Mouse (Mus musculus): ENCODE results near the gene Gxylt2.

Gxylt2 gene

GRCm38 (mm10) chr6:100704574-100705365 lies at the start of gene Gxylt2:
Gene Gxylt2 (plus strand): TSS chr6:100704734.
- DNase-seq (ENCODE audit: low spot score) = peak; percentile 15

DNA sequence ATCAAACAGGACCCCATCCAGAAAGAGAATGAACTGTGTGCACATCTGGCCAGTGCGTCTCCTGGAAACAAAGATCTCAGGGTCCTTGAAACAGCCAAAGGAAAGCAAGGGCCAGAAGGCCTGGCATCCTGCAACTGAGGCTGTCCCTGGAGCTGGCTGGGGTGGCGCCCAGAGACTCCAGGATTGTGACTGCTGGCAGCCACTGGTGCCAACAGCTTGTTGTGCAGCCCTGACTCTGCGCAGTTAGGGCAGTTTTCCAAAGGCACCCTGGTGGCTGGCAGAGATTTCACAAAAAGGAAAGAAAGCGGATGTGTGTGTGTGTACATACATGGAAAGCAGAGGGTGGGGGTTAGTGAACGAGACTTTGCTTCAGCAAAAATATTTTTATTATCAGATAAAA lies 44.1 kb upstream of the Gxylt2 start:
- peak; percentile 79 for DNase-seq (ENCODE audit: low spot score)

- no peak for DNase-seq (ENCODE audit: low spot score)
These were observed 42.3 kb upstream of the Gxylt2 start for GRCm38 (mm10) chr6:100662224-100662623.

- no peak for DNase-seq (ENCODE audit: low spot score)
These were observed 36.9 kb upstream of the Gxylt2 start for GRCm38 (mm10) chr6:100667644-100668043.

GRCm38 (mm10) chr6:100668858-100669257 lies 35.7 kb upstream of the Gxylt2 start:
- no peak for DNase-seq (ENCODE audit: low spot score)

GRCm38 (mm10) chr6:100670370-100670841 lies 34.1 kb upstream of the Gxylt2 start:
- DNase-seq (ENCODE audit: low spot score) = peak; percentile 51

DNA sequence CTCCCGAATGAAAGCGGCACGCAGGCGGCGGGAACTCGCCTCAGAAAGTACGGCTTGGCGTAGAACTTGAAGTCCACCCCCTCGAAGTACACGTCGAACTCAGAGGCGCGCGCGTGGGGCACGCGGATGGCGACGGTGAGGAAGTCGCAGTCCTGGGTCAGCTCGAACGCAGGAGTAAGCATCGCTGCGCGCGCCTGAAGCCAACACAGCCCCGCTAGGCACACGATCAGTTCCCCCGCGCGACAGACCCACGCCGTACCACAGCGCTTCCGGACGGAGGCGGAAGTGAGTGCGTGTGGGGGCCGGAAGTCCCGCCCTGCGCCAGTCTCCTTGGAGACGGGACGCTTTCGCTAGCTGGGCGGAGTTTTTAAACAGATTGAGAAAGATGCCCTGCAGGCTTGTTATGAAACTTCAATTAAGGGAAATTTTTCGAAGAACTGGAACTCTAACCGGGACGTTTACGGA lies 33.6 kb upstream of the Gxylt2 start, which contains the start of gene Shq1:
Gene Shq1 (minus strand): TSS at position 278 of the 465 bp plus-strand sequence.
- DNase-seq (ENCODE audit: low spot score) = peak; percentile 87

DNA sequence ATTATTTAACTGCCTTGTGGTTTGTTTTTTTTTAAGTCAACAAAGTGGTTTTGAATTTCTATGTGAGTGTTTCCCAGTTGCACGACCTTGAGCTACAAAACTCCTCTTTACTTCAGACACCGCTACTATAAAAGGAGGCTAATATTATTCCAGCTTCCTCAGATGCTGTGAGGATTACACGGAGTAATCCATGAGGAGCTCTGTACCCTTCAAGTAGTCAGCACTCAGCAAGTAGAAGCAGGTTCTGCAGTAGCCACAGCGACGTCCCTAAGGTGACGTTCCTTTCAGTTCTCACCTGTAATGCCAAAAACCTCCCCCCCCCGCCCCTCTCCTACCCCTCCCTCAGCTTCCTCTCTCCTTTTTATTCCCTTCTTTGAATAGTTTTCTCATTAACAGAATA lies 33.1 kb upstream of the Gxylt2 start:
- no peak for DNase-seq (ENCODE audit: low spot score)

DNA sequence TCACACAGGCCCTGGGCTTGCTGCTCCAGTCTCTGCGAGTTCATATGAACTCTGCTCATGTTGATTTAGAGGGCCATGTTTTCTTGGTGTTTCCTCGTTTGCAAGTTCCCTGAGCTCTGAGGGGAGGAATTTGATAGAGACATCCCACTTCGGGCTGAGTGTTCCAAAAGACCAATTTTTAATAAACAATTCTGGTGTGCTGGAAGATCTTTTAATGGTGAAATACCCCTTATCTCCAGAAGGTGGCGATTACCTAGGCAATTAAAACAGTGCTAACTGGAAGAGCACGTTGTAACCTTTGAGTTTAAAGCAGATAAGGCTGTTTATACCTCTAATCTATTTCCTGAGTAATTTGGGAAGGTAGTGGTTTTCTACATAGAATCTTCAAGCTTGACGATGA lies 29.6 kb upstream of the Gxylt2 start:
- no peak for DNase-seq (ENCODE audit: low spot score)

DNA sequence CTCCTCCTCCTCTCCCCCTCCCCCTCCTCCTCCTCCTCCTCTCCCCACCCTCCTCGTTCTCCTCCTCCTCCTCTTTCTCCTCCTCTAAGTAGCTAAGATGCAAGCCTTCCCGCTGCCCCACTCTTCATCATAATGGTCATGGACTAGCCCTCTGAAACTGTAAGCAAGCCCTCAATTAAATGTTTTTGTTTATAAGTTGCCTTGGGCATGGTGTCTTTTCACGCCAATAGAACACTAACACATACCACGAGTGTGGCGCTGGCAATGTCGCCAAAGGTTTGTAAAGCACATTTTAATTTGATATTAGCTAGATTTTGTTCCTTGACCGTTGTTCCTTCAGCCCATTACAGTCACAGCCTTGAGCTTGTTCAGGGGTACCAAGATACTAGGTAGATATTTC lies 28.1 kb upstream of the Gxylt2 start:
- DNase-seq (ENCODE audit: low spot score) = no peak

DNA sequence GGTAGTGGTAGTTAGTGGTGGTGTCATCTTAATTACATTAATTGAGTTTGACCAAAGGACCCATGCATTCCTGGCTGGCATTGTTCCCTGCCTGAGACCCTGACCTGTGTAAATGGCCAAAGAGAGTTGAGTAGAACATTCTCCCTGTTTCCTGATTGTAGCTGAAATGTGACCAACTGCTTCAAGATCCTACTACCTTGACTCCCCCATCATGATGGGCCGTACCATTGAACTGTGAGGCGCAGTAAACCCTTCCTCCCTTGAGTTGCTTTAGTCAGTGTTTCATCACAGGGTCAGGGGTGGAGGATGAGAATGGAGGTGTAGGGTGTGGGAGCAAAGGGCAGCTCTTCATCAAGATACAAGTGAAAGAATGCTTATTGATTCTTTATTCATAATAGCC lies 25.9 kb upstream of the Gxylt2 start:
- DNase-seq (ENCODE audit: low spot score) = no peak

DNA sequence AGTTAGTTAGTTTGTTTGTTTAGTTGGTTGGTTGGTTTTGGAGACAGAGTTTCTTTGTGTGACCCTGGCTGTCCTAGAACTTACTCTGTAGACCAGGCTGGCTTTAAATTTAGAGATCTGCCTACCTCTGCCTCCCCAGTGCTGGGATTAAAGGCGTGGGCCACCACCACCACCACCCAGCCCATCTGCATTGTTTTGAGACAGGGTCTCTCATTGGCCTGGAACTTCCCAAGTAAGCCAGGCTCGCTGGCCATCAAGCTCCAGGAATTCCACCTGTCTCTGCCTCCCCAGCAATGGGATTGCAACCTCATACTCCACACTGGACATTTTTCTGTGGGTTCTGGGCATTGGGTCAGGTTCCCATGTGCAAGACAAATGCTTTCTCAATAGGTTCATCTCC lies 18.2 kb upstream of the Gxylt2 start:
- no peak for DNase-seq (ENCODE audit: low spot score)

- no peak for DNase-seq (ENCODE audit: low spot score)
These were observed 4.5 kb upstream of the Gxylt2 start for GRCm38 (mm10) chr6:100699986-100700385.

- peak; percentile 43 for DNase-seq (ENCODE audit: low spot score)
These were observed 3.8 kb upstream of the Gxylt2 start for GRCm38 (mm10) chr6:100700774-100701173.

GRCm38 (mm10) chr6:100704197-100704573 lies 349 bp upstream of the Gxylt2 start:
- no peak for DNase-seq (ENCODE audit: low spot score)

DNA sequence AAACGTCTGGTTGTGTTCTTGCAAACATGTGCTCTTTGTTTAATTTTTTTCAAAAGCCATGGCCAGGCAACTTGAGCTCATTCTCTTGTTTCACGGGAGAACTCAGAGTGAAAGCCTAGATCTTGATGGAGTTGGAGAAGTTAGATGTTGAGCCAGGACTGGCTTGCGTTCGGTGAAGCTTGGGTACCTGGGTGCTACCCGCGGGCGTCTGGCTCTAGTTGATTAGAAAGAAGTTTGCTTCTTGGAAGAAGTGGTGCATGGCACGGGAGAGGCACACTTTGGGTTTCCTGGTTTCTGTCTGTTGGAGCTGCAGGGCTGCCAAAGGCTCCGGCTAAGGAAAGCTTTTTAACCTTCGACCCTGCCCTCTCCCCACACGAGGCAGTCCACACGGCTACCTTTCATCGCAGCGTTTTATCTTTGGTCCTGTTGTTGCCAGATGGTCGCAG lies 855 bp downstream of the Gxylt2 start:
- no peak for DNase-seq (ENCODE audit: low spot score)

DNA sequence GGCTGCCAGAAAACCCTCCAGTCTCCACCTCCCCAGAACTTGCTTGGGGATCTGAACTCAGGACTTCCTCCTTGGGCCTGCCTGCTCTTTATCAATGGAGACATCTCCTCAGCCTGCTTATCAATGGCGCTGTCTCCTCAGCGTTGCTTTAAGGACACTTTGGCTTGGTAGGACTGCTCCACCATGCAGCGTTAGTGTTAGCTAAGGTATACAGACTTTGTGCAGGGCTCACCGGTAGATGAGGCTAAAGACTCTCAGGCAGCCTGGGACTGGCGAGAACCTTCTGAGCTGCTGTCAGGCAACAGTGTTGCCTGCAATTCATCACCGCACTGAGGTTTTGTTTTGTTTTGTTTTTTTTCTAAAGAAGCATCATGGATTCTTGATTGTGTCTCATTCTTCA lies 2.3 kb downstream of the Gxylt2 start:
- no peak for DNase-seq (ENCODE audit: low spot score)

DNA sequence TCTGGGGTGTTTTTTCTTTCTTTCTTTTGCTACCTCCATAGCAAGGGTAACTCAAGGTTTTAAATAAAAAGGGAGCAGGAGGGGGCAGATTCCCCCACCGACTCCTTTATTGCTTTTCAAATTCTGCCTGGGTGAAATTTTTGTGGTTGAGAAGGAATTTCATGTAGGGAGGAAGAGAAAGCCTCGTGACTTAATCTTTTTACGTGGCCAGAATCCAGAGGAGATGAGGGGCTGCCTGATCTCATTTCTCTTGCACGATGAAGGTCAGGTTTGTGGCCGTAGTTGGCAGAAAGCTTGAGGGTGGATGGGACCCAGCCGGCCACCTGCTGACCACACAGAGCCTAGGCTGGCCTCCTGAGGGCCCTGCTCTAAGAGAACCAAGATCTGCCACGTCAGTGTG lies 3.0 kb downstream of the Gxylt2 start:
- DNase-seq (ENCODE audit: low spot score) = no peak

GRCm38 (mm10) chr6:100708248-100708647 lies 3.7 kb downstream of the Gxylt2 start:
- no peak for DNase-seq (ENCODE audit: low spot score)

DNA sequence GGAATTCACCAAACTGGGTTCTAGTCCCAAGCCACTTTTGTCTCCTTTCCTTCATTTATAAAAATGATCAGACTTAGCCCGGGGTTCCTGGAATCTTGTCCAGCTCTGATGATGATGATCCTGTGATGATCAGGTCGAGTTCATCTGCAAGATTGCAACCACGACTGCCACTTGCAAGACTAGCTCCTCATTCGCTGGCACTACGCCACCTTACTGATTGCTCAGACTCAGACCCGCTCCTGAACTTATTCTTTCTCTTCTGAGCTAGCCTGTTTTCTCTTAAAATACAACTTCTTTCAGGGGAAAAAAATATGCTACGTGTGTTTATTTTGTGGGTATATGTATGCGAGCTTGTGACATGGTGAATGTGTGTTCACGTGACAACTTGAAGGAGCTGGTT lies 4.5 kb downstream of the Gxylt2 start:
- no peak for DNase-seq (ENCODE audit: low spot score)

GRCm38 (mm10) chr6:100709483-100709882 lies 4.9 kb downstream of the Gxylt2 start:
- DNase-seq (ENCODE audit: low spot score) = no peak

- no peak for DNase-seq (ENCODE audit: low spot score)
These were observed 5.6 kb downstream of the Gxylt2 start for GRCm38 (mm10) chr6:100710170-100710569.

- no peak for DNase-seq (ENCODE audit: low spot score)
These were observed 6.3 kb downstream of the Gxylt2 start for GRCm38 (mm10) chr6:100710866-100711265.

DNA sequence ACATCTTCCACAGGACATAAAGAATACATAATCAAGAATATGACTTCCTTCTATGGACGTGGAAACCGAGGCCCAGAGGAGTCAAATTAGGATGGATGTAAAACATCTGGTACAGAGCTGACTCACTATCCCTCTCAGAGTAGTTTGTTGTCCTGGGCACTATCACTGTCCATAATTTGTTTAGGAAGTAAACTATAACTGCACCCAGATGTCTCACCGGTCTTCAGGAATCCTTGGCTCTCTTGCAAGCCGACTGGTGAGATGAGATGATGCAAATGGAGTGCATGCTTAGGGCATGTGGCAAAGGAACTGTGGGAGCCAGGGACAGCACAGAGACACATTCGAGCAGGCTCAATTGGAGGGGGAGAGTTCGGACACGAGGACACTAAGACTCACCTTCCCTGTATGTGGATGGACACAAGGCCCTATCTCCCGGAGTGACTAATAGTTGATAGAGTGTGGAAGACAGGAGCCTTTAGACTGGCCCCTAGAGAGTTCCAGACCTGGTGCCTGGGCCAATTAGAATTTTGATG lies 10.8 kb downstream of the Gxylt2 start:
- DNase-seq (ENCODE audit: low spot score) = no peak
